Mouse (Mus musculus) mature B cell (primary cell): ENCODE results near the gene Gm45623.

Experiments
- in situ Hi-C: fragments of 300-500 bp; cut with MboI; formaldehyde crosslinking; loops from 2 replicates; pipeline ENCODE4 v1.14.3; 2019

Gm45623 gene

GRCm38 (mm10) chr13:56753192-56753951 lies at the start of gene Gm45623:
Gm45623 (minus strand) TSS chr13:56753827.
- in situ Hi-C loops = no loop called here

- in situ Hi-C loops = no loop called here
Measured at GRCm38 (mm10) chr13:56797459-56797858, 43.8 kb upstream of the Gm45623 start.

GRCm38 (mm10) chr13:56795501-56795900 lies 41.9 kb upstream of the Gm45623 start:
- in situ Hi-C loops = no loop called here

- in situ Hi-C loops = no loop called here
Measured at GRCm38 (mm10) chr13:56794441-56794840, 40.8 kb upstream of the Gm45623 start.

GRCm38 (mm10) chr13:56792844-56793243 lies 39.2 kb upstream of the Gm45623 start:
- in situ Hi-C loops = no loop called here

GRCm38 (mm10) chr13:56790683-56791082 lies 37.1 kb upstream of the Gm45623 start:
- in situ Hi-C loops = no loop called here

- in situ Hi-C loops = no loop called here
Measured at GRCm38 (mm10) chr13:56782621-56783020, 29.0 kb upstream of the Gm45623 start.

- in situ Hi-C loops = no loop called here
Measured at GRCm38 (mm10) chr13:56781697-56782096, 28.1 kb upstream of the Gm45623 start.

GRCm38 (mm10) chr13:56780746-56781469 lies 27.3 kb upstream of the Gm45623 start:
- in situ Hi-C loops = no loop called here

GRCm38 (mm10) chr13:56774304-56774703 lies 20.7 kb upstream of the Gm45623 start:
- in situ Hi-C loops = no loop called here

GRCm38 (mm10) chr13:56773262-56773870 lies 19.7 kb upstream of the Gm45623 start:
- in situ Hi-C loops = no loop called here

- in situ Hi-C loops = no loop called here
Measured at GRCm38 (mm10) chr13:56772592-56772991, 19.0 kb upstream of the Gm45623 start.

GRCm38 (mm10) chr13:56770786-56771185 lies 17.2 kb upstream of the Gm45623 start:
- in situ Hi-C loops = no loop called here

GRCm38 (mm10) chr13:56770136-56770578 lies 16.5 kb upstream of the Gm45623 start:
- in situ Hi-C loops = no loop called here

GRCm38 (mm10) chr13:56769431-56769830 lies 15.8 kb upstream of the Gm45623 start:
- in situ Hi-C loops = no loop called here

- in situ Hi-C loops = no loop called here
Measured at GRCm38 (mm10) chr13:56766211-56766610, 12.6 kb upstream of the Gm45623 start.

- in situ Hi-C loops = no loop called here
Measured at GRCm38 (mm10) chr13:56765284-56766032, 11.8 kb upstream of the Gm45623 start.

GRCm38 (mm10) chr13:56762446-56763229 lies 9.0 kb upstream of the Gm45623 start:
- in situ Hi-C loops = no loop called here

- in situ Hi-C loops = no loop called here
Measured at GRCm38 (mm10) chr13:56758492-56758891, 4.9 kb upstream of the Gm45623 start.

- in situ Hi-C loops = no loop called here
Measured at GRCm38 (mm10) chr13:56757201-56757600, 3.6 kb upstream of the Gm45623 start.

- in situ Hi-C loops = no loop called here
Measured at GRCm38 (mm10) chr13:56755871-56756270, 2.2 kb upstream of the Gm45623 start.
